Mouse (Mus musculus) liver, postnatal 0 days (tissue): ENCODE results near the gene Omp.

Experiments
- CTCF ChIP-seq: sonication (generic); IDR thresholded peaks from 2 replicates; pipeline ENCODE4 v1.5.1; 2016; ENCODE audit warnings: antibody characterized with exemption, low read depth
- EP300 ChIP-seq: IDR thresholded peaks from 2 replicates; pipeline ENCODE4 v1.6.1; 2016; ENCODE audit warnings: antibody characterized with exemption, low read depth, mild to moderate bottlenecking

DNA sequence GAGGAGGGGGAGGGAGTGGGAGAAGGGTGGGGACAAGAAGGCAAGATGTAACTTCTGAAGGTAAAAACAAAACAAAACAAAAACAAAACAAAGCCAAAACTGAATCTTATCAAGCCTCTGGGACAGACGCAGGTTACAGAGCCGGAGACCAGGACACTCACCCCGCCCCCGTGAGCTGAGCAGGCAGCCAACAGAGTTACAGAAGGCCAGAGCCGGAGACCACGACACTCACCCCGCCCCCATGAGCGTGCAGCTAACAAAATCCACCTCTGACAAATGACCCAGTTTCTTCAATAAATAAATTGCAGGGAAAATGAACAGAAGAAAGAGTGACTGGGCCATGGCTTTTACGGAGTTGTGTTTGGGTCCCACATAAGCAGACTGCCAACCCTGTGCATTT, 6.1 kb downstream of the Omp start:
- TF ChIP-seq CTCF (no peak), EP300 (no peak)
